Mouse (Mus musculus) adrenal gland, adult 2 months (tissue): Measurements from ENCODE around the gene Bhlha15. TPM values are rescaled to one million over a fixed set of nuclear protein-coding genes. Genes with fewer than 3 reads are reported as not detected.

Experiments used
- DNase-seq: peaks from one replicate; pipeline ENCODE4 v3.0.0; 2021
- polyA plus RNA-seq: library from polyadenylated mRNA; depleted of rRNA; stranded (reverse); fragments of >200 nt; gene quantifications from 2 replicates; pipeline ENCODE4 v1.2.3, GENCODE M21; 2012
- total RNA-seq, 2 experiments: library from RNA; stranded (reverse); gene quantifications; 2 replicates each; pipeline ENCODE4 v1.2.3; 2021

Bhlha15 gene
- total and polyA plus RNA-seq, 3 experiments: 0.49 to 1.0 (median 0.88) TPM

DNA sequence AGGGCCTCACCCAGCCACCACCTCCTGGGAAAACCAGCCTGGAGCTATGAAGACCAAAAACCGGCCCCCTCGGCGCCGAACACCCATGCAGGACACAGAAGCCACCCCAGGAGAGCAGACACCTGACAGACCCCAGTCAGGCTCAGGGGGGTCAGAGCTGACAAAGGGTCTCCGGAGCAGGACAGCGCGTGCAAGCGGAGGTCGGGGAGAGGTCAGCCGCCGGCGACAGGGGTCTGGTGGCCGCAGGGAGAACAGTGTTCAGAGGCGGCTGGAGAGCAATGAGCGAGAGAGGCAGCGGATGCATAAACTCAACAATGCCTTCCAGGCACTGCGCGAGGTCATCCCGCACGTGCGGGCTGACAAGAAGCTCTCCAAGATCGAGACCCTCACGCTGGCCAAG is 940 bp downstream of the Bhlha15 start:
- DNase-seq: no peak

DNA sequence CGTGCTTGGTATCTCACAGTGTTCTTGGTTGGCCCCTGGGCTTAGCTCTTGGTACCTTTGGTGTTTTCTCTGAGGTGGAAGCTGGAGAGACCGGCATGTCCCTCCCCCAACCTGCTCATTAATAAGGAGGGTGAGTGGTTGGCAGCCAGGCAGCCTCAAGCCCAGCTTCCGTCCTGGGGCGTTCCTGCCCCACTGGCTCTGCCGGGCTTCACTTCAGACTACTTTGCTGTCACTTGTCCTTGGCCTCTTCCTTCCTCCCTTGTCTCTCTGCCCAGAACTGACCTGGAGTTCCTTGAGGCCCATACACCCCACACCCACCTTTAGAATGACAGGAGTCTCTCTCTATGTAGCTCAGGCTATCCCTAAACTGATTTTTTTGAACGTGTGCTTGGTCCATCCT is 2.6 kb downstream of the Bhlha15 start:
- no peak for DNase-seq

DNA sequence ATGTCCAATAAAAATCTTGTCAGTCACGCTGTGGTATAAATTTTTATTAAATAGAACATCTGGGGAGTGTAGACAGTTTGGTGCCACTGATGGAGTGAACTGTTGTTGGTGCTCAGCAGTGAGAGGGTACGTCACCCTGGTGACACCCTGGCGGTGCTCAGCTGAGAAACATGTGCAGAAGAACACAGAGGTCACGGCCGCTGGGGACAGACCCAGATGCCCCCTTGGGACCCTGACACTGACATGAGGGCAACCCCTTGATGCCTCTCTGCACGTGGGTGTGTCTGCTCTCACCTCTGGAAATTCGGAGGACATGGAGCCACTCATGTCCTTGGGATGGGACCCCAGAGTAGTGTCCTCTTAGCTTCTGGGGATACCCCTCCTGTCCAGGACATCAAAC is 4.3 kb downstream of the Bhlha15 start:
- DNase-seq: no peak

DNA sequence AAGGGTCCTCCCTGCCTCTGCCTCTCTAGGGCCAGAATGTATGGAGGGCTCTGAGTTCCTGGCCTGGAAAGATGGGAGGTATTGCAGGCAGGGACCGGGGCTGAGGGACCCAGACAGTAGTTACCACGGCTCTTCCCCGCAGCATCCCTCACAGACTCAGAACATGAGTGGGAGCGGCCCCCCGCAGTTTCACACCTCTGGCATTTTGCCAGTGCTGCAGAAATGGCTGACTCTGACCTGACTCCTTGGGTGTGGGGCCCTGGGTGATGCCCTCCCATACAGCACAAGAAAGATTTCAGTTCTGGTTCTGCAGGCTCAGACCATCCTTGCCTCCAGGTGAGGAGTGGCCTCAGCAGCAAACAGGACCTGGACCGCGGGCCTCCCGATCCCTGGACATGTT is 5.5 kb downstream of the Bhlha15 start:
- no peak for DNase-seq

DNA sequence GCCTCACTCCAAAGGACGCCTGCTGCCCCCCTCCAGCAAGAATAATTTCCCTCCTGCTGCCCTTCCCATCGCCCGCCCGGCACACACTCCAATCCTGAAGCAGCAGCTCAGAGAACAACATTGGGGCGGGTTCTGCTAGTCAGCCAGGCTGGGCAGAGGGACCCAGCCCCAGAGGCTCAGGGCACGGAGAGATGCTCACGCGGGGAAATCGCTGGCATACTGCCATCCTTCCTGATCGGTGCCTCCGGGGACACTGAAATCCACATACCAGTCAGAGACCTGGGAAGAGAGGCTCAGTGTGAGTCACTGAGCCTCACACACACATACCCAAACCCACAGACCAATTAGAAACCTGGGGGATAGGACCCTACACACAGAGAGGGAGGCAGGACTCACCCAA is 10.5 kb downstream of the Bhlha15 start:
- DNase-seq: no peak

DNA sequence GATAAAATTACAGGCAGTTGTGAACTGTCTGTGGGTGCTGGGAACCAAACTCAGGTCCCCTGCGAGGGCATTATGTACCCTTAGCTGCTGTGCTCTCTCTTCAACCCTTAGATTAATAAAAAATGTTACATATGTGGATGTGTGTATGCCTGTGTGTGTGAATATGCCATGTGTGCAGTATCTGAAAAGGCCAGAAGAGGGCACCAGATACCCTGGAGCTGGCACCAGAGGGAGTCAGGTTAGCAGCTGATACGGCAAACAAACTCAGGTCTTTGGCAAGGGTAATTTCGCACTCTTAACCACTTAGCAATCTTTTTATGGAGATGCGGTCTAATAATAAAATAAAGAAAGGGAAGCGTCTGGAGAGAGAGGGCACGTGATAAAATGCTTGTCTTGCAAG is 12.3 kb downstream of the Bhlha15 start:
- DNase-seq: no peak

DNA sequence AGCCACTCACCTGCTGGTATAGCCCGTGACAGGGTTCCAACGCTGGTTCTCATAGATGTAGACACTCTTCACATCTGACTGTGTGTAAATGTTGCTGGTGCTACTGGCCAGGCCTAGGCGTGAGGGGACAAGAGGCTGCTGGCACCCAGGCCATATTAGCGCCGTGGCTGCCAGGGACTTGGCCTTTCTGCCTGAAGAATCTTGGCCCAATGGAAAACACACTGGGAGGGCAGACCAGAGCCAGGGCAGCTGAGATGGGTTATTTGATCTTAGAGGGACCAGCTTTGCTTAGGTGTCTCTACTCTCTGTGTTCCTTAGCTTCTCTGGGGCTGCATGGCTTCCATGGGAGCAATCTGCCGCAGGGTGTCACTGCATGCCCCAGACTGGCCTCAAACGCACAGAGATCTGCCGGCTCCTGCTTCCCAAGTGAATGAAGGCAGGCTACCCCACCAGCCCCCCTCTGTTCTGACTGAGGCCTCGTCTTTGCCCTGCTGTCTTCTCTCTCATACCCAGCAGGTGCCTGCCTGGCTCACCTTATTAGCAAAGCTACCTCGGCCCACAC is 13.4 kb downstream of the Bhlha15 start:
- DNase-seq: no peak

DNA sequence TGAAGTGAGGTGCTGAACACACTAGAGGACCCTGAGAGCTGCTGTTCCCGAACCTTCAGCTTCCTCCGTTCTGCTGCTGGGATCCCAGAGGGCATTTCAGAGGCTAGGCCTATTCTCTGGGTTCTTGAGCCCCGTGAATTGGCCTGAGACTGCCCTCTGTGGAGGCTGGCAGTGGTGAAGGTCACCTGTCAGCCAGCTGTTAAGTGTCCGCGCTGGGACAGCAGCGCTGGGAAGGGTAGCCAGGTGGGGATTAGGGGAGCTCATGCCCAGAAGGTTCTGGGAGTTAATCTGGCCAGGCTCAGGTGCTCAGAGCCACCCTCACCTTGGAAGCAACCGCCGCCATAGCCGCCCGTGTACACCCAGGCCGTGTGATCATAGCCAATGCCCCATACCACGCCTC is 14.2 kb downstream of the Bhlha15 start:
- DNase-seq: no peak

DNA sequence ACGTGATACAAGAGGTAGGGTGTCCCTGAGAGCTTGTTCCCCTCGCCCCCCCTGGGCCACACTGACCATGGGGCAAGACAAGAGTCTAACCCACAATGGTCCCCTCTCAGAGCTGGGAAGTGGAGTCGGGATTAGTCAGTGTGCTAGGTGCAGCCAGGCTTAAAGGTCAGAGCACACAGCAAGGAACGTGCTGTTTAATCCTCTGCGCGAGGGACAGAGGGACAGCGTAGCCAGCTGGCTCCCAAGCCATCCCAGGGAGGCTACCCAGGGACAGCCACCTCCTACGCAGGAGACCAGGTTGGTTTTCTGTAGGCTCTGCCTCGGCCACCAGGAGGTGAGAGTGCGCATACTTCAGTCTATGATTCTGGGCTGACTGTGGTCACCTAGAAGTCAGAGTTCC is 14.8 kb downstream of the Bhlha15 start:
- no peak for DNase-seq

DNA sequence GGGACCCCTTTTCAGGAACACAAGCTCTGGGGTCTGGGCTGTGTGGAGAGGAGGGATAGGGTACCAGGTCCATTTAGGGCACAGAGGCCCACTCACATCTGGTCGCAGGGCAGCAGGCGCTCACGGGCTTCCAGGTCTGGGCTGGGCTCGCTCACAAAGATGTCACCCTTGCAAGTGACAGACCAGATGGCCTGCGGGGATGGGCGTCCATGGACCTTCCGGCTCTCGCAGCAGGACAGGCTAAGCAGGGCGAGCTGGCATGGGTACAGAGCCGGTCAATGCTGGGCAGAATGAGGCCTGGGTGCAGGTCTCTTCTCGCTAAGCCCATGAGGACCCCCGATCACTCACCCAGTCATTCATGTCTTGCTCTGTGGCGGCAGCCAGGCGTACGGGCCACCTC is 16.0 kb downstream of the Bhlha15 start:
- no peak for DNase-seq

DNA sequence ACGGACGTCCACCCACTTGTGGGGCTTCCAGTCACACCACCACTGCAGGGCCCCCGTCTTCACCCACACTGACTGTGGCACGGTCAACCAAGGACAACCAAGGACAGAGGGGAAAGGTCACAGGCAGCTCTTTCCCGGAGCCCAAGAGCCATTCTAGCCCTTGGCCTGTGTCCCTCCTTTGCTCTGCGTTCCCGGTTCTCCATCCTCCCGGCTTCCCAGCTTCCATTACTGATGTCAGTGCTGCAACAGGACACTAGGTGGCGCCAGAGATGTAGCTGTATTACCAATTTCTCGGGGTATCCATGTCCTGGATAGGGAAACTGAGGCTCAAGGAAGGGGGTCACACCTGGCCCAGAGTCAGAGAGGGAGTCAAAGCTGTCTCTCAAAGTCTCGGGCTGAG is 17.4 kb downstream of the Bhlha15 start:
- no peak for DNase-seq

DNA sequence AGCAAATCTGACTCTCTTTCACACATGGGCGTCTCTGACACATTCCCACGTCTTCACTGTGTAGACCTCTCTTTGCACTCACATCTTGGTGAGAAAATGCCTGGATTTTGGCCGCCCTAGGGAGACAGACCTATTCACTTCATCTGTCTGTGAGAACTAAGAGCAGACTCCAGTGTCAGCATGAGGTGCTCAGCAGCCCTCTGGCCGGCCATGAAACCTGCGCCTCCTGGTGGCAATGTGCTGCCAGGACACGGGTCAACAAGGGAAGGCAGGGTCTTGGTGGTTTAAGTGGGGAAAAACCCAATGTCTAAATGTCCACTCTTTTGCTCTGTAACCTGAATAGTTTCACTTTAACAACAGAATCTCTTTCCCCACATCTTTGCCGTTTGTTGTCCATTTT is 24.4 kb downstream of the Bhlha15 start:
- peak; percentile 64 for DNase-seq

DNA sequence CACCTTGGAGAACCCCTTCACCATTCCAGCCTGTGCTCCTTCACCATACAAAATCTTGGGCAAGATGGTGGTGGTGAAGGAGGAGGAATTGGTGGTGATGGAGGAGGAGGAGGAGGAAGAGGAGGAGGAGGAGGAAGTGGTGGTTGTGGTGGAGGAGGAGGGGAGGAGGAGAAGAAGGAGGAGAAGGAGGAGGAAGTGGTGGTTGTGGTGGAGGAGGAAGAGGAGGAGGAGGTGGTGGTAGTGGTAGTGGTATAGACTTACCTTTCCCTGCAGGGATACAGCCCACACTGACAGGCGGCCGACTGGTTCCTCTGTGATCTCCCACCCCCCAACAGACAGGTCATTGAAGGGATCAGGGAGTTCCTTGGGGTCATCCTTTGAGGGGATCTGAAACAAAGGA is 25.9 kb downstream of the Bhlha15 start:
- DNase-seq: no peak

DNA sequence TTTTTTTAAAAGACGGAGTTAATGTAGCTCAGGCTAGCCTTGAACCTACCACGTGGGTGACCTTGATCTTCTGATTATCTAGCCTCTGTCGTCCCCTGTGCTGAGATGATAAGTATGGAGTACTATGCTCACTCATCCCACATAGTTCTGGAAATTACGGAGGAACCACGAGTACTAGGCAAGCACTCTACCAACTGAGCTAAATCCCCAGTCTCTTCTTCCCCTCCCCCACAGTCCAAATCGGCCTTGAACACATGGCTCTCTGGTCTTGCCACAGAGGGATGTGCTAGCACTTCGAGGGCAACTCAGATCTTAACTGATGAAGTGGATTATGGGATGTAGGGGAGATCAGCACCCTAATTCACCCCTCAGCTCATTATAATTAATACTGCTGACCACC is 28.0 kb downstream of the Bhlha15 start:
- peak; percentile 49 for DNase-seq

DNA sequence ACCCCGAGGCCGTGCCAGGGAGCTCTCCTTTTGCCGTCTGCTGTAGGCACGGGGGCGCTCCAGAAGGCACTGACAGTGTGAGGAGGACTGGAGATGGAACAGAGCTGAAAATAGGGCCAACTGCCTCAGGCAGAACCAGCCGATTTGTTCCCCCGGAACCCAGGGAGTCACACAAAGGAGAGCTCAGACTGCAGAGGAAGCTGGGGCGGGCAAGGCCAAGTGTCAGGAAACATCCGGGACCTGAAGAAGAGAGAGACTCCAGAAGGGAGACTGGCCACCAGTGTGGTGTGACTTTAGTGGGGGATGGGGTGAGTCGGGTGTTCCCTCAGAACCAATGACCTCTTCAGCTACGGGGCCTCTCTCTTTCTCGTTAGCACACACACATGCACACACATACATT is 29.2 kb downstream of the Bhlha15 start:
- DNase-seq: peak; percentile 46

DNA sequence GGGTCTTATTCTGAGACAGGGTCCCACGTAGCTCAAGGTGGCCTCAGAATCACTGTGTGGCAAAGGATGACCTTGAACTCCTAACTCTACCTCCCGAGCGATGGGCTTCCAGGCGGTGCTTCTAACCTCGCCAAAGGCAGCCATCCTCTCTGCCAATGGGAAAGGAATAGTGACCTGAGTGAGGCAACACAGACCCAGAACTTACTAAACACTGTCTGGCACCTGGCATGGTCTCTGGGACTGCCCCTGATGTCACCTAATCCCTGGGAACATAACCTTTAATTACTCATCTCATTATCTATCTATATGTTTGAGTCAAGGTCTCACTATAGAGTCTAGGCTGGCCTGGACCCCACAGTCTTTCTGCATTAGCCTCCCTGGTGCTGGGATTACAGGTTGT is 29.9 kb downstream of the Bhlha15 start:
- DNase-seq: no peak

DNA sequence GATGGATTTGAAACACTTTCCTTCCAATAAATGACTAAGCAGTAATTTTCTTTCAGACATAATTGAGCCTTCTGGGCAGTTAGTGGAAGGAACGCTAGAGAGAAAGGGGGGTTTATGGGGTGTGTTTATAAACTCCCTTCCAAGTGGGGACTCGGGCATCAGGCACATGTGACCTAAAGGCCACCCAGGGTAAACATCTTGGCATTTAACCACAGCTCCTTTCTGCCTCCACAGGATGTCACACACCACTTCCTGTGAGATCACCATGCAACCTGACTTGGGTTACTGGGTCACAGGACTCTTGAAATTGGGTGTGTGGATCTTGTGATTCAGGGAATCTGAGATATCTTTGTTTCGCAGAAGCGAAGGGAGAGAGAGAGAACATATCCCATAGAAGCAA is 31.2 kb downstream of the Bhlha15 start:
- peak; percentile 74 for DNase-seq

DNA sequence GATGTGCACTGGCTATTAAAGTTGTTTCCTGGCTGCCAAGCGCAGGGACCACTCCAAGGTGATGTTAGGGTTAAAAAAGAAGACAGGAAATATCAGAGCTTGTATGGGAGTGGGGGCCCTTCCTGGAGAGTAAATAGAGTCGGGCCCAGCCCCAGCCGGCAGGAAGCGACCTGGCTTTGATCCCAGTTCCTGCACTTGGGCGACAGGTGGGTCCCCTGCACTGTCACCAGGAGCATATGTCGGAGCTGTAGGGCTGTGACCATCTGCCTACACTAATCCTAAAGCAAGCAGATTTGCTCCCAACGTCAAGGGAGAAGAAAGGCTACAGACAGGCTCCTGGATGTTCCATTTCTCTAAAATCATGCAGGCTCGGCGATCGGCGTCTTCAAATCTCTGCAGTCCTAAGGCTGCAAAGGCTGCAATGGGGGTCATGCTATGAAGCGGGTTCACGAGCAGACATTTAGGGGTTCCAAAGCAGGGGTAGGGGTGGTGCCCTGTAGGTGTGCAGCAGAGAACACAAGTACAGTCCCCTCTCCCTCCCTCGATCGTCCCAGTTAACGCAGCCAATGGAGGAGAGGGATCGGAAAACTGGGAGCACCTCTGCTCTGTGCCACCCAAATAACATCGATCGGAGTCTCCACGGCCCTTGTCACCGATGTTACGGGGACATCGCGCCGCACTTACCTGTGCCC is 32.9 kb downstream of the Bhlha15 start:
- peak; percentile 71 for DNase-seq

DNA sequence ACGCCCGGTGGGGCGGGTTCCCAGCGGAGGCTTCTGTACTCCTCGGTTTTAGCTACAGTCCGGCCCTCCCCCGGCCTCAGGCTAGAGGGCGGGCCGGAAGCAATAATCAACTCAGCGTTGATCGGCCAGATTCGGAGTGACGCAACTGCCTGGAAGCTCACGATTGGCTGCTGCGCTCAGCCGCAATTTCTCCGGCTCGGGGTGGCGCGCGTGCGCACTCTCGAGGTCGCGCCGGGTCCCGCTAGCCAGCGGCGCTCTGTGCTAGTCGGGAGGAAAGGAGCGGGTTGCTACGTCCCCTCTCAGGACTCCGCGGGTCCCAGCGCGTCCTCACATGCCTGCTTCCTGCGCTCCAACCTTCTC is 33.4 kb downstream of the Bhlha15 start, which contains the start of gene Tecpr1:
Gene Tecpr1 (minus strand): TSS at position 113 of the 360 bp plus-strand sequence.
- peak; percentile 97 for DNase-seq

DNA sequence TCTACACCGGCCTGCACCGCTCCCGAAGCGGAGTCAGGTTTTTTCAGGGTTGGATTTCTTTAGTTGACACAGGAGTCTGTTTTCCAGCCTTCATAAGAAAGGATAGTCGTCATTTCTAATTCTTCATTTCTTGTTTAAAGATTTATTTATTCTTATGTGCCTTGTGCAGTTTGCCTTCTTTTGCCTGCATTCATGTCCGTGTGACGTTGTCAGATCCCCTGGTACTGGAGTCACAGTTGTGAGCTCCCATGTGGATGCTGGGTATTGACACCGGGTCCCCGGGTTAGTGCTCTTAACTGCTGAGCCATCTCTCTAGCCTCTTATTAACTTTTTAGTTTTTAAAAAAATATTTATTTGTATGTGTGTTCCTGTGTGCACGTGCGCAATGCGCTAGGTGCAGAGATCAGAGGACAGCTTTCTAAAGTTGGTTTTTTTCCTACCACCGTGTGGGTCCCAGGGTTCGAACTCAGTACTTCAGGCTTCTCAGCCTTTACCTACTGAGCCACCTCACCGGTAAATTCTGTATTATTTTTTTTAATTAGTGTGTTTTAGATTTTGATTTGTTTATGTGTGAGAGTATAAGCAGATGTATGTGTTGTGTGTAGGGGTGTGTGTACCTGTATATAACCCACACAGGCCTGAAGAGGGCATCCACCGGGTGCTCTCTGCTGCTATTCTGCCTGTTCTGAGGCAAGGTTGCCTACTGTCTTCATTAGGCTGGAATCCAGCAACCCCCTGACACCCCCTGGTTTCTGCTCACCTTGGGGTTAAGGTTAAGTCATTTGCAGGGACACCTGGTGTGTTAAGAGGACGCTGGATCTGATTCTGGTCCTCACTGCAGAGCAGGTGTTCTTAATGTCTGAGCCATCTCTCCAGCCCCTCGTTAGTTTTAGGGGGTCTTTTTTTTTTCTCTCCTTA is 34.1 kb downstream of the Bhlha15 start:
- DNase-seq: no peak

DNA sequence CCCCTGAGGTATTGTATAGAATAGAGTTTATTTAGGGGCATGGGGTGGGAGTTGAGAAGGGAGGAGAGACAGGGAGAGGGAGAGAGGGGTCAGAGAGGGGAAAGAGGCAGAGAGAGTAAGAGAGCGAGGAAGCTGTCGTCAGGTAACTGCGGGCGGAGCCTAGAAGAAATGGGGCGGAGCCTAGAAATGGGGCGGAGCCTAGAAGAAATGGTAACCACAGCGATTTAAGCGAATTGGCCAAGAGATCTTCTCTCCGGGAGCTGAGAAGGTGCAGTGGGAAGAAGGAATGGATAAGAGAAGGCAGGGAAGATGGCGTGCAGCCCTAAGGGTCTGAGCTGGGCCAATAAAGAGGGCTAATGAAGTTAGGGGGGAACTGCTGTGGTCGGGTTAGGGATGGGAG is 36.1 kb downstream of the Bhlha15 start:
- no peak for DNase-seq

DNA sequence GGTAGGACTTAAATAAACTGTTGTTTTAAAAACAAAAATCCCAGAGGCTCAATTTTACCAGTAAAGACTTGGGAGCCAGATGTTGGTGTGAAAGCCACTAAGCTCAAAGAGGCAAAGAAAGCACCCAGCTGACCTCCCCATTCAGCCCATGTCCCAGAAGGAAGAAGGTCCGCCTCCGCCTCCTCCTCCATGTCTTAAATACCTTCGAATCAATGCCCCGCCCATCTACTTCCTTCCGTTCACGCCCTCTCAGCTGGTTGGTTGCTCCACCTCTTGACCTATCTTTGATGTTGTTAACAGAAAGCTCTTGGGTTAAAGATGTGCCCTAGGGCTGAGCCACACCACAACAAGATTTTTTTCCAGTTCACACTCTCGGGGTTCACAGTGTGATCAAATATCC is 40.1 kb downstream of the Bhlha15 start:
- no peak for DNase-seq

DNA sequence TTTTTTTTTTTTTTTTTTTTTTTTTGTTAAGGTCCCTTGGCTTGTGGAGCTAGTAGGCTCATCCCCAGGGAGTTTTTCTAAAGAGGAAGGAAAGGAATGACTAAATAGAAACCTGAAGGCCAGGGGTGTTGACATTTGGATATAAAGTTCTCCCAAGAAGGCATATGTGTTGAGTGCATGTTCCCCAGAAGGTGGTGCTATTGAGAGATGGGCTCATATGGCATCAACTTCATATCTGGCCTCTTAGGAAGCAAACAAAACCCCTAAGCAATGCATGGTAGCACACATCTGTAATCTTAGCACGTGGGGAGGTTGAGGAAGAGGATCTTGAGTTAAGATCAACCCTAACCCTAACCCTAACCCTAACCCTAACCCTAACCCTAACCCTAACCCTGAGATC is 41.3 kb downstream of the Bhlha15 start:
- DNase-seq: no peak
